Mouse (Mus musculus): ENCODE results near the gene Dusp3. TPM values are rescaled to one million over a fixed set of nuclear protein-coding genes. Genes with fewer than 3 reads are reported as not detected.

The Dusp3 gene
- total and polyA plus RNA-seq, 2 experiments from 2014 or later: 75.7 to 106 TPM

- H3K4me3 ChIP-seq (ENCODE audit: low read depth, low read length): no peak overlapping the region
- no peak overlapping the region for H3K27ac ChIP-seq (ENCODE audit: low read depth)
- H3K9ac ChIP-seq (replicated peaks; ENCODE audit: low read depth, low read length): no peak overlapping the region
- H3K27me3 ChIP-seq (ENCODE audit: control insufficient read depth, insufficient read depth, low read length): peaks cover 11% of the 10 kb centered on the region; the same call in 1 of the 2 replicates
- WGBS: 25% methylated on average over 3 of the region's 3 CpGs
- H3K9me3 ChIP-seq (replicated peaks; ENCODE audit: control insufficient read depth, low read length): no peaks in the 10 kb centered on the region
- no peak for ATAC-seq (ENCODE audit: insufficient read depth, low read depth)
- peaks cover 37% of the 10 kb centered on the region for H3K36me3 ChIP-seq (replicated peaks; ENCODE audit: control insufficient read depth, insufficient read depth, low read length)
- peak; percentile 39 for DNase-seq (ENCODE audit: low spot score)
- peak; percentile 66 for TF ChIP-seq CTCF (IDR thresholded peaks at IDR 0.05; ENCODE audit: low read depth)
- no peak for TF ChIP-seq EP300 (IDR thresholded peaks at IDR 0.05; ENCODE audit: low read depth)
- H3K4me2 ChIP-seq (ENCODE audit: low read depth, low read length): no peak overlapping the region
- H3K4me1 ChIP-seq (ENCODE audit: control insufficient read depth, insufficient read depth): 0 out of 2 replicates have a peak, but pooled peaks cover 3% of the 10 kb centered on the region
Observed at GRCm38 (mm10) chr11:101971410-101971809, 15.4 kb downstream of the Dusp3 start.

- TF ChIP-seq EP300 (IDR thresholded peaks at IDR 0.05; ENCODE audit: low read depth) (no peak), CTCF (IDR thresholded peaks at IDR 0.05; ENCODE audit: low read depth) (no peak)
- DNase-seq (ENCODE audit: low spot score) (no peak), ATAC-seq (ENCODE audit: insufficient read depth, low read depth) (no peak)
- 75% methylated on average over 13 of the region's 13 CpGs for WGBS
- no peak overlapping the region for H3K9ac ChIP-seq (replicated peaks; ENCODE audit: low read depth, low read length)
- H3K36me3 ChIP-seq (replicated peaks; ENCODE audit: control insufficient read depth, insufficient read depth, low read length): peaks cover 28% of the 10 kb centered on the region
- H3K27me3 ChIP-seq (ENCODE audit: control insufficient read depth, insufficient read depth, low read length): peaks cover 26% of the 10 kb centered on the region
- H3K4me1 ChIP-seq (ENCODE audit: control insufficient read depth, insufficient read depth): peaks cover 7% of the 10 kb centered on the region; the same call in 1 of the 2 replicates
- H3K4me2 ChIP-seq (ENCODE audit: low read depth, low read length): no peak overlapping the region
- H3K4me3 ChIP-seq (ENCODE audit: low read depth, low read length): no peak overlapping the region
- H3K27ac ChIP-seq (ENCODE audit: low read depth): no peak overlapping the region
- no peaks in the 10 kb centered on the region for H3K9me3 ChIP-seq (replicated peaks; ENCODE audit: control insufficient read depth, low read length)
Observed at GRCm38 (mm10) chr11:101969835-101970234, 17.0 kb downstream of the Dusp3 start.

- Histone ChIP-seq H3K9me3 (replicated peaks; ENCODE audit: control insufficient read depth, low read length) (no peaks in the 10 kb centered on the region), H3K27me3 (ENCODE audit: control insufficient read depth, insufficient read depth, low read length) (peaks cover 37% of the 10 kb centered on the region), H3K27ac (ENCODE audit: low read depth) (no peak overlapping the region), H3K4me3 (ENCODE audit: low read depth, low read length) (no peak overlapping the region), H3K36me3 (replicated peaks; ENCODE audit: control insufficient read depth, insufficient read depth, low read length) (peaks cover 18% of the 10 kb centered on the region), H3K9ac (replicated peaks; ENCODE audit: low read depth, low read length) (no peak overlapping the region), H3K4me1 (ENCODE audit: control insufficient read depth, insufficient read depth) (peaks cover 12% of the 10 kb centered on the region), H3K4me2 (ENCODE audit: low read depth, low read length) (no peak overlapping the region)
- peak; percentile 30; the same call in 1 of the 2 replicates for TF ChIP-seq EP300 (IDR thresholded peaks at IDR 0.05; ENCODE audit: low read depth)
- peak; percentile 99 for TF ChIP-seq CTCF (IDR thresholded peaks at IDR 0.05; ENCODE audit: low read depth)
- ATAC-seq (ENCODE audit: insufficient read depth, low read depth): peak; percentile 70
- WGBS: 2% methylated on average over 5 of the region's 5 CpGs
- peak; percentile 84 for DNase-seq (ENCODE audit: low spot score)
Observed at GRCm38 (mm10) chr11:101968791-101969190, 18.0 kb downstream of the Dusp3 start.

- peaks cover 13% of the 10 kb centered on the region for H3K36me3 ChIP-seq (replicated peaks; ENCODE audit: control insufficient read depth, insufficient read depth, low read length)
- no peak overlapping the region for H3K4me3 ChIP-seq (ENCODE audit: low read depth, low read length)
- H3K4me1 ChIP-seq (ENCODE audit: control insufficient read depth, insufficient read depth): peaks cover 17% of the 10 kb centered on the region
- no peak overlapping the region for H3K9ac ChIP-seq (replicated peaks; ENCODE audit: low read depth, low read length)
- H3K27ac ChIP-seq (ENCODE audit: low read depth): no peak overlapping the region
- DNase-seq (ENCODE audit: low spot score) (no peak), ATAC-seq (ENCODE audit: insufficient read depth, low read depth) (no peak)
- H3K27me3 ChIP-seq (ENCODE audit: control insufficient read depth, insufficient read depth, low read length): peaks cover 42% of the 10 kb centered on the region
- H3K9me3 ChIP-seq (replicated peaks; ENCODE audit: control insufficient read depth, low read length): no peaks in the 10 kb centered on the region
- H3K4me2 ChIP-seq (ENCODE audit: low read depth, low read length): no peak overlapping the region
- no peak for TF ChIP-seq EP300 (IDR thresholded peaks at IDR 0.05; ENCODE audit: low read depth)
- WGBS: 30% methylated on average over 7 of the region's 7 CpGs
Observed at GRCm38 (mm10) chr11:101968311-101968710, 18.5 kb downstream of the Dusp3 start.

- Histone ChIP-seq H3K27me3 (ENCODE audit: control insufficient read depth, insufficient read depth, low read length) (peaks cover 53% of the 10 kb centered on the region), H3K27ac (ENCODE audit: low read depth) (no peak within 1 kb of the TSS), H3K9me3 (replicated peaks; ENCODE audit: control insufficient read depth, low read length) (no peaks in the 10 kb centered on the region), H3K4me3 (ENCODE audit: low read depth, low read length) (no peak within 1 kb of the TSS), H3K4me1 (ENCODE audit: control insufficient read depth, insufficient read depth) (peaks cover 21% of the 10 kb centered on the region), H3K36me3 (replicated peaks; ENCODE audit: control insufficient read depth, insufficient read depth, low read length) (0 out of 2 replicates have a peak, but pooled peaks cover under 1% of the 10 kb centered on the region), H3K9ac (replicated peaks; ENCODE audit: low read depth, low read length) (0 out of 2 replicates have a peak within 1 kb of the TSS, but pooled peaks have one; percentile 12), H3K4me2 (ENCODE audit: low read depth, low read length) (peak within 1 kb of the TSS; percentile 2; the same call in 1 of the 2 replicates)
- ATAC-seq (ENCODE audit: insufficient read depth, low read depth): no peak
- no peak for TF ChIP-seq CTCF (IDR thresholded peaks at IDR 0.05; ENCODE audit: low read depth)
- TF ChIP-seq EP300 (IDR thresholded peaks at IDR 0.05; ENCODE audit: low read depth): no peak
- 30% methylated on average over 10 of the region's 10 CpGs for WGBS
- DNase-seq (ENCODE audit: low spot score): no peak
Observed at GRCm38 (mm10) chr11:101966965-101967614, 19.7 kb downstream of the Dusp3 start, which contains the start of gene Sost. Gene Sost (minus strand): TSS chr11:101967015.

All from heart, postnatal 0 days (tissue).